Mouse (Mus musculus): ENCODE measurements at regions not wholly inside any gene's neighbourhood (a gene's known extent, or its start where the extent isn't known, plus 50 kb on each side); places are given as distances from the start of the nearest gene placed in this dataset.

GRCm38 (mm10) chr1:88586128-88586527 is 76.3 kb upstream of the Glrp1 start:
- no peak for TF ChIP-seq POLR2A (IDR thresholded peaks at IDR 0.05; ENCODE audit: borderline replicate concordance, insufficient read depth, low read length)
- TF ChIP-seq CTCF (IDR thresholded peaks at IDR 0.05; ENCODE audit: borderline replicate concordance, insufficient read depth, low read depth, low read length): no peak

Data from cerebellum, adult 2 months (tissue).